Mouse (Mus musculus) effector memory CD4-positive, alpha-beta T cell, adult 5 months (primary cell): Measurements from ENCODE around the gene Ctag2. TPM values are rescaled to one million over a fixed set of nuclear protein-coding genes. Genes with fewer than 3 reads are reported as not detected.

Experiments
- polyA plus RNA-seq: library from polyadenylated mRNA; unstranded; fragments of 100-300 nt; shearing (Covaris generic); gene quantifications from one replicate; pipeline ENCODE4 v1.2.1, GENCODE M21; 2017

The Ctag2 gene
- not detected for polyA plus RNA-seq

DNA sequence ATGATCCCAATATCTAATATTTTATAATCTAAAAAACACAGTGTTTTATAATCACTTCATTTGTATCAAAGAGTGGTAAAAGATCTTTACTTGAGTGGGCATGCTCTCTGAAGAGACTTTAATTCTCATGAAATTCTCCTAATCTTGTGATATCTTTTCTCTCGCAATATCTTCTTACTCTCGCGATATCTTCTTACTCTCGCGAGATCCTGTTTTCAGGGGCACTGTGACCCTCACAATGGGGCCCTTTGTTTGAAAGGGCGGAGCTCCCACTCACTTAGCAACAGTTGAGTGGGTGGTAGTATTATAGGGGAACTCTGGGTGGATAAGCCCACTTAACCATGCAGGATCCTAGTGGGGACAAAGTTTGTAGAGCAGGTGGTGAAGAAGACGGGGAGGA lies at the start of gene Ctag2:
TSS of gene Ctag2 (plus strand) at position 301 of the 400 bp plus-strand sequence.

